Mouse (Mus musculus): ENCODE data around the gene AC161166.1.

GRCm38 (mm10) chr7:24486654-24487130 is 25.6 kb downstream of the AC161166.1 start:
- TF ChIP-seq CTCF (IDR thresholded peaks at IDR 0.05; ENCODE audit: low read depth) (no peak), EP300 (IDR thresholded peaks at IDR 0.05; ENCODE audit: low read depth) (no peak)

All from liver, embryonic 14.5 days (tissue).